21 mouse cellular contexts compared by ENCODE assay signal in genomic region chr7:122533566-122534360, GRCm38 (mm10).
"Had no signal": no experiment of that assay in that cellular context is flagged by ENCODE, and none has a peak within 500 bp of the region (broad histone marks: within the 10 kb centered on the region; RNA-seq: fewer than 3 reads in every experiment).

No protein-coding gene starts in this region.

- ATAC-seq: hindbrain, embryonic 16.5 days; intestine, embryonic 15.5 days; midbrain, embryonic 16.5 days had no signal

- H3K27me3 ChIP-seq: intestine, embryonic 15.5 days; limb, embryonic 12.5 days; limb, embryonic 15.5 days; liver, embryonic 13.5 days; midbrain, embryonic 12.5 days; neural tube, embryonic 13.5 days had no signal

- H3K27ac ChIP-seq: intestine, embryonic 15.5 days; kidney, postnatal 0 days; limb, embryonic 12.5 days; limb, embryonic 15.5 days; liver, embryonic 13.5 days; midbrain, embryonic 12.5 days; neural tube, embryonic 13.5 days; stomach, postnatal 0 days had no signal

- H3K36me3 ChIP-seq: intestine, embryonic 15.5 days; limb, embryonic 12.5 days; limb, embryonic 15.5 days; liver, embryonic 13.5 days; midbrain, embryonic 12.5 days; neural tube, embryonic 13.5 days had no signal

- DNase-seq: left cerebral cortex, postnatal 4 days; liver, embryonic 13.5 days; lung, adult 2 months; lung, postnatal 14 days; lung, postnatal 4 days; right cerebral cortex, adult 18-20 months; right cerebral cortex, postnatal 14 days; right cerebral cortex, postnatal 4 days; thymus, adult 2 months; thymus, postnatal 14 days; thymus, postnatal 4 days had no signal

- H3K4me3 ChIP-seq: intestine, embryonic 15.5 days; limb, embryonic 12.5 days; limb, embryonic 15.5 days; liver, embryonic 13.5 days; midbrain, embryonic 12.5 days; myocyte; neural tube, embryonic 13.5 days had no signal

- H3K4me2 ChIP-seq: intestine, embryonic 15.5 days; limb, embryonic 12.5 days; limb, embryonic 15.5 days; liver, embryonic 13.5 days; midbrain, embryonic 12.5 days; neural tube, embryonic 13.5 days had no signal

- H3K4me1 ChIP-seq: intestine, embryonic 15.5 days; limb, embryonic 12.5 days; limb, embryonic 15.5 days; liver, embryonic 13.5 days; neural tube, embryonic 13.5 days had no signal

- H3K9me3 ChIP-seq: intestine, embryonic 15.5 days; limb, embryonic 12.5 days; limb, embryonic 15.5 days; liver, embryonic 13.5 days; midbrain, embryonic 12.5 days; neural tube, embryonic 13.5 days had no signal

- H3K9ac ChIP-seq: intestine, embryonic 15.5 days; limb, embryonic 12.5 days; limb, embryonic 15.5 days; liver, embryonic 13.5 days; midbrain, embryonic 12.5 days; neural tube, embryonic 13.5 days had no signal
